Mouse (Mus musculus) cerebellum, postnatal 4 days (tissue): ENCODE measurements around the gene Mylk4.

Source experiments
- DNase-seq, 2 experiments: peaks; one replicate each; pipeline ENCODE4 v3.0.0; 2022; ENCODE audit warnings: low spot score in 2 of 2, mixed read lengths in 1 of 2

Gene Mylk4

DNA sequence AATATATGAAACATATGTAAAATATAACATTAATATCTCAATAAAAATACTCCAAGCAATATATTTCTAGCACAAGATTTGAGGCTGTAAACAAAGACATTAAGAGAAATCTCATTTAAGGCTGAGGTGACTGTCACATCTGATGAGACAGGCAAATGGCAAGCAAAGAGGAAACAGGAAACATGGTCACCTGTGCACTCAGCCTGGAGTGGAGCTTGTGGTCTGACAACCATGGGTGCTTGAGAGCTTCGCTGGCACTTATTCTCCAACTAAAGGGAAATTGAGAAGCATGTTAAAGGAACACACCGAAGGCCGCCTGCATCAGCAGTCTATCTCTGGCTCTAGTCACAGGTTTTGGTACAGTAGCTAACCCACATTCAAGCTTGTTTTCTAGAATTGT lies 71.2 kb downstream of the Mylk4 start:
- DNase-seq = no peak

DNA sequence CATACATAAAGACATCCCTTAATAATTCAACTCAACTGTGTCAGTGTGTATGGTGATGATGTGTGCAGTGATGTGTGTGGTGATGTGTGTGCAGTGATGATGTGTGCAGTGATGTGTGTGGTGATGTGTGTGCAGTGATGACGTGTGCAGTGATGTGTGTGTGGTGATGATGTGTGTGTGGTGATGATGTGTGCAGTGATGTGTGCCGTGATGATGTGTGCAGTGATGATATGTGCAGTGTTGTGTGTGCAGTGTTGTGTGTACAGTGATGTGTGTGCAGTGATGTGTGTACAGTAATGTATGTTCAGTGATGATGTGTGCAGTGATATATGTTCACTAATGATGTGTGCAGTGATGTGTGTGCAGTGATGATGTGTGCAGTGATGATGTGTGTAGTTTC lies 75.9 kb downstream of the Mylk4 start:
- DNase-seq = no peak

DNA sequence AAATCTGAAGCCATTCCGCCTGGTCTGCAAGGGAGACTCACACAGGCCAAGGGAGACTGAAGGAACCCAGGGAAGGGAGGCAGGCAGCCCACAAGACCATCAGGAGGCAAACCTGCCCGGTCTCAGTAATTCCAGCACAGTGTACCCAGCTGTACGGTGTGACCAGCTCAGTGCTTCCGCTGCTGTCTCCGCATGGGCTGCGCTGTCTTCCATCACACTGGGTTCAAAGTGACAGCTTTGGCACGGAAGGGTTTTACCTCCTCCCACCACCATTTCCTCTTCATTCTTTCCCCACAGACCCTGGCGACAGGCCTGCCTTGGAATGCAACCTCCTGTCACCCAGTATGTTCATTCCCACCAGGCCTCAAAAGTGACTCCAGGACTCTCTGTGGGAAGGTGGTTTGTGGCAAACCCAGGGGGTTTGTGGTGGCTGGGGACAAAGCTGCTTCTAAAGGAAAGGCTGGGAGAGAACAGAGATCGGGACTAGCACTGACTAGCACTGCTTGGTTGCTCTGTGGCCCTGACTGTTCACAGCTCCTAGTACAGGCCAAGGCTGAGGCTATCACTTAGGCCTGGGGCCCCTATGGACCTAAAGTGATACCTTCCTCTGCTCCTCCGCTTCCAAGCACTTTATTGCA lies 77.0 kb downstream of the Mylk4 start:
- no peak for DNase-seq

DNA sequence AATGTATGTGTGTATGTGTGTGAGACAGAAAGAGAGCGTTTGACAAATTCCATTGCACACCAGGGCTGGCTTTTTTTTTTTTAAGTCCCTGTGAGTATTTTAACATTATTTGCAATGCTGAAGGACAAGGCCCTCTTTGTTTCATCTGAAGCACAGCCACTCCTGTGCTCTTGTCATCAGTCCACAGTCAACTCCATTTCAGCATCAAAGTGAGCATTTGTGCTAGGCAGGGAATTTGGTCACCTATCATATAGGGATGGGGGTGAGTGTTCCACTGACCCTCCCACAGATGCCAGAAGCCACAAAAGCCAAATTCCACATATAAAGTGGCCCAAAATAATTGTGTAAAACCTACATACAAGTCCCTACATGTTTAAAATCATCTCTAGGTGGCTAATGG lies 78.4 kb downstream of the Mylk4 start:
- DNase-seq = no peak

DNA sequence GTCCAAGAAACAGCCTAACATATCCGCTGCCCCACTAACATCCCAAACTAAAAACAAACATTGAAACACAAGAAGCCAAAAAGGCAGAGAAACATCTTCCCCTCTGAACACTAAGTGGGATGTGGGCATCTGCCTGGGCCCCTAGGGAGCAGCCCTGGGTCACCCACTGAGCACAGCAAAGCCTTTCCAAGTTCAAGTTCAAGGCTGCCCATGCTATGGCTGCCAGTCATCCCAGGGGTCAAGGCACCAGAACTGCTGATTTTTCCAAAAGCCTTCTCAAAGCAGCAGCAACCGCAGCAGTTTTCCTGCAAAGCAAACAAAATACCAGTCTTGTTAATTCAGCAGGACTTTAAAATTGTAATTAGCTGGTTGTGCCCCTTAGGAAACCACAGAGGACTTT lies 78.8 kb downstream of the Mylk4 start:
- no peak for DNase-seq

DNA sequence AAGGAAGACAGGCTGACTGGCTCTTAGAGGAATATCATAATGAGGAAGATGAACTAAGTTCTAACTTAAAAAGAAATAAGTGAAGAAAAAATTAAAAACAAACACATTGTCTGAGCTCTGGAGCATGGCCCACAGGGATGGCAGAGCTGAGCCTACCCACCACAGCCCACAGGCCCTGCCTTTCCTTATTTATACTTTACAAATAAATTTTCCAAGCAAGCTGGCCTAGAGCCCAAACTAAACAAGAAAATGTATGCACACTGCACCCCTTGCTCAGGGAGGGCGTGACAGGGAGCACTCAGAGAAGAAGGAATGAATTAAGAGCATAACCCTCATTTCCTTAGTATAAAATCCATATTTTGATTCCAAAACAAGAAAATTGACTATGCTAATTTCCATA lies 82.2 kb downstream of the Mylk4 start:
- no peak for DNase-seq

DNA sequence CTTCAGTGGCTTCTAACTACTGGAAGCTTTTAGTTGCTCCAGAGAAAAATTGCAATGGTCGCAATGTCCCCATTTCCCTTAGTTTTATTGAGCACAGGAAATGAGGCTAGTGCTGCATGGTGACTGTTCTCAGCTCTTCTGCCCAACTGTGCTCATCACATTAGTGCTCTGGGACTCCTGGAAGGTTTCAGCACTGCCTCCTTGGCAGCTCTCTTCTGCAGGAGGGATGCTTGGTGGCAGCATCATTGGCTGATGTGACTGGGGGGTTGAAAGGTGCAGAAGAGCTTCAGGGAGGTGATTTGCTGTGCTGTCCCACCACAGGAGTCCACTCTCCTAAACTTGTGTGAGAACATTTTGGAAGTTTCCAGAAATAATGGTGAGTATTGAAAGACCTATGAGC lies 84.4 kb downstream of the Mylk4 start:
- no peak for DNase-seq

DNA sequence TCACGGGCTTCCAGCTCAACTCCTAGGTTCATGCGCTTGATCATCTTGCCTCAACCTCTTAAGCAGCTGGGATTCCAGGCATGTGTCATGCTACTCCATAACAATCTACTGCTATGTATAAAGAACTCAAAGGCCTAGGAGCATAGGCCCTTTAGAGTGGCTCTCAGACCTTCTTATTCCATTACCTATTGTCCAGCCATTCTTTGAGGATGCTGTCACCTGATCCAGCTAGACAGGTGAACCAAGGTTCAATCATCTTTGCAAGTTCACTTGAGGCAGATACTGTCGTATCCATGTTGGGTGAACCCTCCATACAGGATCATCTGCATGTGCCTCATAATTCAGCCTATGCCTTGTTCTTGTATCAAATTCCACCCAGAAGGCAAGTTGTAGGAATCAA lies 84.8 kb downstream of the Mylk4 start:
- no peak for DNase-seq

DNA sequence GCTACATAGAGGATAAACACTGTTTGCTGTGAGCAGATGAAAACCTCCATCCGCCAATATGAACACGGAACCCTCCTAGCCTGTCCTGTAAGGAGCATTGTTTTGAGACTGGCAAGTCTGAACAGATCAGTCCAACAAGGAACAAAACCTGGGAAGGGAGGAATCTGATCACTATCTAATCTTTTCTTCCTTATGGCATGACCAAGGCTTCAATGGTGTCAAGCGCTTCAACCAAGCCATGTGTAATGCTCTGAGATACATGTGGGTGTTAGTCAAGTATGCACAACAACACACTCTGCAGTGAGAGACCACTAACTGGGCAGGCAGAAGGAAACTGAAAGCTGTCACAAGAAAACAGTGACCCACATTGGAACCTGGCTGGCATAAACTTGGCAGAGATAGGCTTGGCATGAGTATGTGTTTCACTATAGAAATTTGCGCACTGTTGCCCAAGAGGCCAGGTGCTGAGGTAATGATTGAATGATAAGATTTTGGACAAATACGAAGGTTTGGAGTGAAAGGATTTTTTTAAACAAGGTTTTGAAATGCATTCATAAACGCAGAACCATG lies 89.8 kb downstream of the Mylk4 start:
- no peak for DNase-seq

DNA sequence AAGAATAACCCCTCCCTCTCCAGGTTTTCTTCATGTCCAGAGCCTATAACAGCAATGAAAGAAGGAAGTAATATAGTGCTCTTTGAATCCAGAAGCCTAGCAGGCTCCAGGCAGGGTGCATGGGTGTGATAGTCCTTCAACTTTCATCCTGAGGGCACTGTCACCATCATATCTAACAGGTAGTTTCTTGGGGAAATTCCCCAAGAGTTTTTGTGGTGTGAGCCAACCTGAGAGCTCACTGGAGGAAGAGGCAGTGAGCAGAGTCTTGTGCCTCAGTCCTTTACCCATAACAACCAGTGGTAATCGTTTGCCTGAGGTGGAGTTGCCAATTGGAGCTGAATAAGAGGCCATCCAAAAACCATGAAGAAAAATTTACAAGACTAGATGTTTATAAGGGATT lies 91.2 kb downstream of the Mylk4 start:
- no peak for DNase-seq

DNA sequence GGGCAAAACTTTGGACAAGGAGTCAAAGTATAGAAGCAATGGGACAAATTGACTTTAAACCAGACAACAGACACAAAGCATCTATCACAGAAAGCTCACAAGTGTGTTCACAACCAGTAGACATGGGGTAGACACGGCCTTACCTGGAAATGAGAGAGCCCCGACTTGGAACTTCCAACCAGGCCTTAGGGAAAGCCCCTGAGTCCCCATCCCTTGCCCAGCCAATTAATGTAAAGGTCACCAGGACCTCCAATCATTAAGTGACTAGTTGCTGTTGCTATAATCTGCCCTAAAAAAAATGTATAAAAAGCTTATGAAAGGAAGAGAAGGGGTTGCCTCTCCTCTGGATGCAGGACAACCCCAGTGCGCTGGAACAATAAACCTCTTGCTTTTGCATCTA lies 93.5 kb downstream of the Mylk4 start:
- DNase-seq = no peak

DNA sequence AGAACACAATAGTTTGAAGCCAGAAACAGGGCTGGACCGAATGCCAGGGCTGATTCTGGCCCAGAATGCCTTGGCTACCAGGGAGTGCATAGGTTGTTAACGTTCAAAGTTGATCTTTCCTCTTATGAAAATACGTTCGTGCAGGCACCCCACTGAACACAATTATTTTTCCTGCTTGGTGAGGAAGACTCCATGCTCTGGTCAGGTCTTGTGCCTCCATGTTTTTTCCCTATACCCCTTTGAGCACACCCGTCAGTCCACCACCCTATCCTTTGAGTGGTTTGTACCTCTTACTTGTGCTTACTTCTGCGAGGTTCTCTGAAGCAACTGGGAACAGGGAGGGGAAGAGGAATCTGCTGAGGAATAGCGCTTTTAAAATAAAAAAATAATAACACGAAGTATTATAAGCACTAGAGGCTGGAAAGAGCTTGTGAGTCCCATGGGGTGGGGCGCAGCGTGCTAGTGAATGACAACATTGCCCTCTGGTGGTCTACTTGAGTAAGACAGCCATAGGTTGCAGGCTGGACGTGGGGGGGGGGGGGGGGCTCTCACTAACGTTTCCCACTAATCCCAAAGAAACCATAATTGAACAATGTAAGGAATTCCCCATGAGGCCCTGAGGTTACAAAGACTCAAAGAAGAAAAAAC lies 102.8 kb downstream of the Mylk4 start:
- DNase-seq = peak in 1 of 2 experiments; percentile 64

DNA sequence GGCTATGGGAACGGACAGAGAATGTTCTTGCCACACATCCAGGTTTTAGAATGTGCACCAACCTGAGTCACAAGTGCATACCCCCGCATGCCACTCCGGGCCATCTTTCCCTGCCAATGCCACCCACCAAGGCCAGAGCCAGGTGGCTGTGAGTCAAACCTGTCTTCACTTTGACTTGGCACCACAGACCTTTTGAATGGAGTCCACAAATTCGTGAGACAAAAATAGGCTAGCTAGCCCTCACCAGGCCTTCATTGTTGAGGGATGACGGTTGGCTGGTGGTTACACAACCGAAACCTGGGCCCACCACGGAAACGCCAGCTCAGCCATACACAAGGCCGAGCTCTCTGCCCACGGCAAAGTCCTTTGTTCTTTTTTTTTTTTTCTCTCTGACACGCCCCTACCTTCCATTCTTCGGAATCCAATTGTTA lies 103.6 kb downstream of the Mylk4 start:
- no peak for DNase-seq

DNA sequence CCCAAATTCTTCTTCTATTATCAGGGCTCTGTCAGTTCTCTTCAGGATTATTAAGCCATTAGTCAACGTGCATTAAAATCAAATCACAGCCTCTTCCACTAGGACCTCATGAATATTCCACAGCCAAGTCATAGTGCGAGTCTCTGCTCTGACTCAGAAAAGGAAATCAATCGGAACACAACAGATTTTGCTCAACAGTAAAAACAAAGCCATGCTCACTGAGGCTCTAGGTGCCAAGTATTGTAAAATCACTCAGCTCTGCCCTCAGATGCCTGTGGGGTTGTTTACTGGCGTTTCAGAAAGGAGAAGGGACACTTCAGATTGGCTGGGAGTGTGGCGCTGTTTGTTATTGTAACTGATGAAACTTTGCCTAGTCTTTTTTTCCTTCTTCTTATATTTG lies 104.8 kb downstream of the Mylk4 start:
- no peak for DNase-seq

DNA sequence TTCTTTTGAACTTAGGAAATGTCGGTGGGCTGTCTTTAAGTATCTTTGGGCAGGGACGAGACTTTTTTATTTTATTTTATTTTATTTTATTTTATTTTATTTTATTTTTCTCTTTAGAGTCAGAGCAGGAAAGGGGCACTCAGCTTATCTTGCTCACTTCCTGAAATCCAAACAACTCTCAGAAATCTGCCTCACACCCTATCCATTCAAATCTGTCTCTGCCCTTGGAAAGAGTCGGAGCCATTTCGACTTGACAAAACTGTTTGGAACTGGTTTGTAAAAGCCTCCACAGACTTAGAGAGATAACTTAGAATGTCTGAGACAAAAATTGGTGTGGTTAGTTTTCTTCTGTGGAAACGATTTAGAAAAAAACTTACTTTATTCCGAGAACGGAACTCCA lies 113.0 kb downstream of the Mylk4 start:
- DNase-seq = no peak

DNA sequence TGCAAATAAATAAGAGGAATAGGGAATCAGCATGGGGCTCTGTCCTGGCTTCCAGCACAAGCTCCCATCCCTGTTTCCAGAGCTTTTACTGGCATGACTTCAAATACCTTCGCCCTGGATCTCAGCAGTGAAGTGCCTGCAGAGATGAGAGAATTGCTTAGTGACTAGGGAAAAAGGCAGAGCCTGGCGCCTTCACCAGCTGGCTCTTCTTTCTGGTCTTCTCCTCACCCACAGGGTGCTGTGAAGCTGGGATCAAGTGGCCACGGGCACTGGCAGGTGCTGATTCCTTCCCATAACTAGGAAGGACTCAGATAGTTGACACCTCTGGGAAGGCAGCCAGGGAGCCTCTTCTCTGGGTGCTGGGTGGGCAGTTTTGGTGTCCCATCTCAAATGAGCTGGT lies 115.5 kb downstream of the Mylk4 start:
- DNase-seq = no peak

DNA sequence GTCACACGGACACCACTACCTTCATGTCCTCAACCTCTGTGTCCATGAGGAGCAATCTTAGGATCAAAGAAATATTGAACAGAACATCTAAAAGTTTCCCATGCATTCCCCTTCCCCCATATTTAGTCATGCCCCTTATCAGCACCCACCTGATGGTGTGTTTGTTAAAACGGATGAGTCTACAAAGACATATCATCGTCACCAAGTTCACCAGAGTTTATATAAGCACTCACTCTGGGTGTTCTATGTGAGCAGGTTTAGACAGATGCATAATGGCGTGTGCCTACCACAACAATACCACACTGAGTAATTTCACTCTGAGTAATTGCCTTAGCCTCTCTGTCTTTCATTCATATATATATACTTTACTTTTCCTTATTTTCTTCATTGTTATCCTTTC lies 116.4 kb downstream of the Mylk4 start:
- no peak for DNase-seq

DNA sequence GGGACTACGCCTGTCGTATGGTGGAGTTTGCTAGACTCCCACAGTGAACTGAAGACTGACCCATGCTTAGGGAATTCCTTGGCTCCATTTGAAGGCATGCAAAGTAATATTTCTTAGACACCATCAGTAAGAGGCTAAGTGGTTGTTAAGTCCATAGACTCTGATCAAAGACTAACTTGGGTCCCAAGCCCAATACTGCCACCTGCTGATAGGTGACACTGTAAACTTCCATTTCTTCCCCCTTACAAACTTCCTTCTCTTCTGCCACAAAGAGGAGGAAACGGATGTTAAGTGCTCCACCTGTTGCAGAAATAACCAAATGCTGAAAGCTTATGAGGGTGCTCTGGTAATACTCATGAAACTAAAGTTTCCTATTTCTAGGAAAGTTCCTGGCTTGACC lies 121.7 kb downstream of the Mylk4 start:
- DNase-seq = no peak

DNA sequence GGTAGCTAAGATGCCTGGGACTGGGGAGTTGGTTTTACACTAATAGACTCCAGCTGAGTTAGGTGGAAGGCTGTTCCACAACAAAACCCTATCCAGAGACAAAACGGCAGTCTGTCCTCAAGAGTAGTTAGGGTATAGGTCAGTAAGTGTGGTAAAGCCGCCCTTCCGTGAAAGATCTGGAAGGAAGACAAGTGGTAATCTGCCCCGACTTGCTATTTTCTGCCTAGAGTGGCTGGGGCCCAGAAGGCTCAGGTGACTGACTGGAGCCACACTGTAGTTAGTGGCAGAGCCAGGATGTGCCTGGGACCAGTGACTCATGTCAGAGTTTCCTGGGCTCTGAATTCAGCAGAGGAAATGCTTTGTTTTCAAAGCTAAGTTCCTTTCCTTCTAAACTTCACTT lies 123.5 kb downstream of the Mylk4 start:
- DNase-seq = no peak

DNA sequence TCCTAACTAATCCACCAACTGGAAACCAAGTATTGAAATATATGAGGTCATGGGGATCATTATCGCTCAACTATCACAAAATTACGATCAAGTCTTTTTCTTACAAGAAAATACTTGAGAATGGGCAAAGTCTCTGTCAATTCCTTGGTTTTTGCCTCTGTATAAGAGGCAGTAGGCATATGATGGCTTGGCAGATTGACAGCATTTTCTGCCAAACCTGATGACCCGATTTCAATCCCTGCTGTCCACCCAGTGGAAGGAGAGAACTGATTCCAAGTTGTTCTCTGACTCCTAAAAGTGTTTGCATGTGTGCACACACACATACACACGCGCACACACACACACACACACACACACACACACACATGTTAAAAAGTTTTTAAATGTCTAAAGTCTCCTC lies 124.5 kb downstream of the Mylk4 start:
- DNase-seq = no peak

DNA sequence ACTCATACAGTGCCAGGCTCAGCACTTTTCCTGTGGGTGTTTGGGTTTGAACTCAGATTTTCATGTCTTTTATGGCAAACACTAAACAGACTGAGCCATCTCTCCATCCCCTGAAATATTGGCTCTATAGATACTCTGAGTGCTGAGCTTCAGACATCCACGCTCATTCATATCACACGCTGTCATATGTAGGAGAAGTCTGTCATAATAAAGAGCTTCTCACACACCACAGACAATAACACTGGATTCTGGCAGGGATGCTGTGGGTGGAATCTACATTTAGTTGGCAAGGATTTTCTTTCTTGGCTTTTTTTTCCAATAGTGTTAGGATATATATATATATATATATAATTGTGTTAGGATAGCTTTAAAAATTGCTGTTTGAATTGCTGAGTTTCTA lies 126.2 kb downstream of the Mylk4 start:
- DNase-seq = no peak
